Mouse (Mus musculus): ENCODE results near the gene Ghr. TPM values are rescaled to one million over a fixed set of nuclear protein-coding genes. Genes with fewer than 3 reads are reported as not detected.

Ghr gene
- polyA plus RNA-seq, 1 experiment: 3.8 TPM

DNA sequence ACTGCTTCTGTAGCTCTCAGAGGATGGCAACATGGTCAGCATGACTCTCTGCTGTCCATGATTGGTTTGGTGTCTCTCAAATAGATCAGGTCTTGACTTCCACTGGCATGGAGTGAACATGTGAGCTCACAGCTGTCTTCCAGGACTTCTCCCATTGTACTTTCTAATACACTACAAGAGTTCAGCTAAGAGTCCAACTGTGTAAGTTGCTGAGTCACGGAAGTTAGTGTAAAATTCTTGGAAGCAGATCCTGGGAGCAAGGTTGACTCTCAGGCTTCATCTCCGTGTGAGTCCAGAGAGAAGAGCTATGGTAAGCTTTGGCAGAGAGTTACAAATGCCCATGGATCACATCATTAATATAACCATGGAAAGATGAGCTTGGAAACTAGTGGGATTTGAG is 229.6 kb downstream of the Ghr start:
- Histone ChIP-seq H3K27me3 (ENCODE audit: control insufficient read depth, insufficient read depth, low read length) (no peaks in the 10 kb centered on the region), H3K4me3 (ENCODE audit: low read depth, low read length) (no peak overlapping the region), H3K27ac (ENCODE audit: insufficient read depth, low read depth, low read length) (no peak overlapping the region), H3K36me3 (ENCODE audit: control insufficient read depth, insufficient read depth, low read length) (no peaks in the 10 kb centered on the region), H3K4me1 (ENCODE audit: control insufficient read depth, insufficient read depth, insufficient read length, low read length) (0 out of 2 replicates have a peak, but pooled peaks cover 2% of the 10 kb centered on the region)
- WGBS: 65% methylated on average over 2 of the region's 2 CpGs
- TF ChIP-seq POLR2A (IDR thresholded peaks at IDR 0.05; ENCODE audit: low read depth, low read length) (no peak), CTCF (IDR thresholded peaks at IDR 0.05; ENCODE audit: extremely low read depth, insufficient read length, insufficient replicate concordance, low read depth, low read length) (no peak)

DNA sequence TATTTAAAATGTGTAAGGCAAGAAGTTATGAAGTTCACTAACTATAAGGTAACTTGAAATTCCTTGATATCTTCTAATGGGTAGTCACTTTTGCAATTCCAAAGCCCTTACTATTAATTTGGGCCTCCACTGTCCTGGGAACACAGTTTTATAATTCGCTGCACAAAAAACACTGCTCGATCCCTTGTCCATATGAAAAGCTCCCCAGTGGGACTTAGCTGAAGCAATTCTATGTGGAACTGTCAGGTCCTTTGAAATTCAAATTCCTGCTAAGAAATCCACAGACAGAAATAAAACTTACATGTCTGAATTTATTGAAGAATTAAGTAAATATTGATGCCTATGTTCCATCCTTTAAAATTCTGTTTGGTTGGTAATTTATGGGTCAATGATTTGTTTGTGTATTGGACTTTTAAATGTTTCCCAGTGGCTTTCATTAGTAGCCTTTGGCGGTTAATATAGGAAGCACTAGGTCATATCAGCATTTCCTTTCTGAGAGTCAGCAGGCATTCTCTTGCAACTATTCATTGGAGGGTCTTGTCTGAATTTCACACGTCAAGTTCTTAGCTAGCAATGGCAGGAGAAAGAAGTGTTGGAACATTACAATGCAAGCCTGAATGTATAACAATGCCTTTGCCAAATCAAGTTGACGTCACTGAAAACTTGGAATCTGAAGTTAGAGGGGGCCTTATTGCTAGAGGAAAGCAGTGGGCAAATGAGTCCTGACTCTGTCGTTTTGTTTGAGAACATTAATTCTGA is 233.8 kb downstream of the Ghr start:
- 84% methylated on average over 6 of the region's 6 CpGs for WGBS
- TF ChIP-seq POLR2A (IDR thresholded peaks at IDR 0.05; ENCODE audit: low read depth, low read length) (no peak), CTCF (IDR thresholded peaks at IDR 0.05; ENCODE audit: extremely low read depth, insufficient read length, insufficient replicate concordance, low read depth, low read length) (no peak)

DNA sequence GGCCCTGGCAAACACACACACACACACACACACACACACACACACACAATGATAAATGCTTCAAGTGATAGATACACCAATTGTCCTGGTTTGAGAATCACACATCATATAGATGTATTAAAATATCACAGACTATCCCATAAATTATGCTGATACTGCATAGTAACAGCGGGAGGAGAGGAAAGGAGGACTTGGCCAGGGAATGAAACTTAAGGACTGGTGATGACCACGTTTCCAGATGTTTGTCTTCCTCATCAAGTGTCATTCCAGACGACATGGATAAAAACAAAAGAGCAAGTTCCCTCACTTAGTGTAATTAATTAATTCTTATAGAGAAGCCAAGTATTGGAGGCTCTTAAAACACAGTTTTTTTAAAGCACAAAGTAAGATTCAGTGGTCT is 236.6 kb downstream of the Ghr start:
- Histone ChIP-seq H3K27me3 (ENCODE audit: control insufficient read depth, insufficient read depth, low read length) (no peaks in the 10 kb centered on the region), H3K4me1 (ENCODE audit: control insufficient read depth, insufficient read depth, insufficient read length, low read length) (no peaks in the 10 kb centered on the region), H3K27ac (ENCODE audit: insufficient read depth, low read depth, low read length) (no peak overlapping the region), H3K36me3 (ENCODE audit: control insufficient read depth, insufficient read depth, low read length) (no peaks in the 10 kb centered on the region), H3K4me3 (ENCODE audit: low read depth, low read length) (no peak overlapping the region)
- no peak for TF ChIP-seq CTCF (IDR thresholded peaks at IDR 0.05; ENCODE audit: extremely low read depth, insufficient read length, insufficient replicate concordance, low read depth, low read length)
- TF ChIP-seq POLR2A (IDR thresholded peaks at IDR 0.05; ENCODE audit: low read depth, low read length): no peak
- WGBS: 70% methylated on average over 3 of the region's 3 CpGs

More for the DNA sequence above, 233.8 kb downstream of the Ghr start:
- H3K4me1 ChIP-seq (ENCODE audit: control insufficient read depth, insufficient read depth, insufficient read length, low read length): no peaks in the 10 kb centered on the region
- H3K27ac ChIP-seq (ENCODE audit: insufficient read depth, low read depth, low read length): no peak overlapping the region
- no peaks in the 10 kb centered on the region for H3K27me3 ChIP-seq (ENCODE audit: control insufficient read depth, insufficient read depth, low read length)
- H3K4me3 ChIP-seq (ENCODE audit: low read depth, low read length): no peak overlapping the region
- H3K36me3 ChIP-seq (ENCODE audit: control insufficient read depth, insufficient read depth, low read length): no peaks in the 10 kb centered on the region

DNA sequence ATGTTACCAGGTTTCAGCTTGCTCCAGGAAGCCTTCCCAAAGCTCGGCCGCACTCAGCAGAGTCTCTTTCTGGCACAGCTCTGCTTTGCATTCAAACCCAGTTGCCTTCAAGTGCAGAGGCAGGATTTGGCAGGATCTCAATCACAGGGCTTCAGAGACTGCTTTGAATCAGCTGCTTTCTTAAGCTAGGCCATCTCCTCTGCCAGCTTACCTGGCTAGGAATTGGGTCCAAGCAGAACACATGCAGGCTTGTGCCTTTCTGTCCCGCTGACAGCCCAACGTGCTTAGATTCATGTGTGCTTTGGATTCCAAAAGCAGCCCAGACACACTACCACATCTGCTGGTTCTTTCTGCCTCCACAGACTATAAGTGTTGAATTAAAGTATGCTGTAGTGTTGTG is 238.7 kb downstream of the Ghr start:
- H3K27me3 ChIP-seq (ENCODE audit: control insufficient read depth, insufficient read depth, low read length): no peaks in the 10 kb centered on the region
- H3K27ac ChIP-seq (ENCODE audit: insufficient read depth, low read depth, low read length): no peak overlapping the region
- TF ChIP-seq CTCF (IDR thresholded peaks at IDR 0.05; ENCODE audit: extremely low read depth, insufficient read length, insufficient replicate concordance, low read depth, low read length) (no peak), POLR2A (IDR thresholded peaks at IDR 0.05; ENCODE audit: low read depth, low read length) (no peak)
- H3K4me3 ChIP-seq (ENCODE audit: low read depth, low read length): no peak overlapping the region
- 86% methylated on average over 4 of the region's 4 CpGs for WGBS
- no peaks in the 10 kb centered on the region for H3K4me1 ChIP-seq (ENCODE audit: control insufficient read depth, insufficient read depth, insufficient read length, low read length)
- H3K36me3 ChIP-seq (ENCODE audit: control insufficient read depth, insufficient read depth, low read length): no peaks in the 10 kb centered on the region

DNA sequence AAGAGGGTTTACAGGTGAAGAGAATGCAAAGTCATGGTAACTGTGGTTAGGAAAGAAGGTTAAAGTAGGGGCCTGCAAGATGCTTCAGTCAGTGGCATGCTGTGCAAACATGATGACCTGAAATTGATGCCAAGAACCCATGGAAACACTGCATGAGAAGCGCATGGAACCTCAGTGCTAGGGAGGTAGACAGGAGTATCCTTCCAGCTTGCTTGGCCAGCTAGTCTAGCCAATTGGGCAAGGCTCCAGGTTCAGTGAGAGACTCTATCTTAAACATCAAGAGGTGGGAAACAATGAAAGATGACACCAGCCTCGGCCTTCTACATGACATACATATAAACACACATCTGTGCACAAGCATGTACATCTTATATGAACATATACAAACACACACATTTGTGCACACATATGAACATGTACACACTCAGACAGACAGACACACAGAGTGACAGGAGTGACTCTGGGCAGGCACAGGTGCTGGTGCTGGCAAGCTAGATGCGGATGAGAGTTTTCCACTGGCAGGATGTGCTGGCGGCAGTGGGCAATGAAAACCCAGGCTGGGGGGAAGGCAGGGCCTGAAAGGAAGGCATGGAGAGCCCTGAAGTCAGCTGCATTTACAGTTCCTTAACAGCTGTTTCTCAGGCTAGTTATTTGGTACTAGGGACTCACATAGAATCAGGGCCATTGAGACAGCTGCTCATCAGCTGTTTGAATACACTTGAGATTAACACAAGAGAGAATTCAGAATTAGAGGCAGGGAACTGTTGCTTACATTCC is 241.3 kb downstream of the Ghr start:
- WGBS: 82% methylated on average over 4 of the region's 4 CpGs
- no peak for TF ChIP-seq CTCF (IDR thresholded peaks at IDR 0.05; ENCODE audit: extremely low read depth, insufficient read length, insufficient replicate concordance, low read depth, low read length)
- TF ChIP-seq POLR2A (IDR thresholded peaks at IDR 0.05; ENCODE audit: low read depth, low read length): no peak

DNA sequence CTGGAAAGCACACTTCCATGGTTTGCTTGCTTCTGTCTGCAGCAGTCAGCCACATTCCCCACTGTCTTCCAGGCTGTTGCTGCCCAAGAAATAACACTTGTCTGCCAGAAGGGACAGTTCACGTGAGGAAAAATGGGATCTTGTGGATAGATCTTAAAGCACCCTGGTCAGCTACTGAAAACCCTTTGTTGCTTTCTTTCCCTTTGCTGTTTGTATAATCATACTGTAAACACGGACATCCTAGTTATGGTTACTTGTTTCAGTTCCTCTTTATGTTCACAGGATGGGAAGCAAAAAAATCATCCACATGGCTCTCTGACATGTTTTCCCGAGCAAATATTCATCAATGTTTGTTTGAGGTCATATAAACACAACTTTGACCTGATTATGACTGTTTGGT is 243.4 kb downstream of the Ghr start:
- Histone ChIP-seq H3K4me1 (ENCODE audit: control insufficient read depth, insufficient read depth, insufficient read length, low read length) (no peaks in the 10 kb centered on the region), H3K27me3 (ENCODE audit: control insufficient read depth, insufficient read depth, low read length) (no peaks in the 10 kb centered on the region), H3K27ac (ENCODE audit: insufficient read depth, low read depth, low read length) (no peak overlapping the region), H3K36me3 (ENCODE audit: control insufficient read depth, insufficient read depth, low read length) (no peaks in the 10 kb centered on the region), H3K4me3 (ENCODE audit: low read depth, low read length) (no peak overlapping the region)
- TF ChIP-seq POLR2A (IDR thresholded peaks at IDR 0.05; ENCODE audit: low read depth, low read length): no peak
- TF ChIP-seq CTCF (IDR thresholded peaks at IDR 0.05; ENCODE audit: extremely low read depth, insufficient read length, insufficient replicate concordance, low read depth, low read length): no peak
- WGBS: 71% methylated on average over 3 of the region's 3 CpGs

More for the DNA sequence above, 241.3 kb downstream of the Ghr start:
- Histone ChIP-seq H3K4me3 (ENCODE audit: low read depth, low read length) (no peak overlapping the region), H3K27me3 (ENCODE audit: control insufficient read depth, insufficient read depth, low read length) (no peaks in the 10 kb centered on the region), H3K36me3 (ENCODE audit: control insufficient read depth, insufficient read depth, low read length) (no peaks in the 10 kb centered on the region), H3K27ac (ENCODE audit: insufficient read depth, low read depth, low read length) (no peak overlapping the region), H3K4me1 (ENCODE audit: control insufficient read depth, insufficient read depth, insufficient read length, low read length) (no peaks in the 10 kb centered on the region)

DNA sequence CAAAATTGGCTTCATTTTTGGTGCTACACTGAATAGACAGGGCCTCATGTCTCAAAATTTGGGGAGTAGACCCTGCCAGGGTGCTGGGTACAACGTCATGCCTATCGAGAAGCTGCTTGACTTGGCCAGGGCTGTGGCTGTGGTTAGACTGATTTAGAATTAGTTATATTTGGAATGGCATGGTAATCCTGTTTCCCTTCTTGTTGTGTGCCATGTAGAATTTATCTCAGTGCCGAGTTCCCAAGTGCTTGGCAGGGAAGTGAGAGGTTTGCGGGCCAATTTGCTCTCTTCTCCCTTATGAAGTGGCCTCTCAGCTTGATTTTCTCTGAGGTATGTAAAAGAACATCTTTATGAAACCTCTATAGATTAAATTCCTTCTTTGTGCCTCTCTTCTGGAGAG is 250.8 kb downstream of the Ghr start:
- no peak overlapping the region for H3K27ac ChIP-seq (ENCODE audit: insufficient read depth, low read depth, low read length)
- 0 out of 2 replicates have a peak, but pooled peaks cover 1% of the 10 kb centered on the region for H3K36me3 ChIP-seq (ENCODE audit: control insufficient read depth, insufficient read depth, low read length)
- no peak overlapping the region for H3K4me3 ChIP-seq (ENCODE audit: low read depth, low read length)
- 87% methylated on average over 4 of the region's 4 CpGs for WGBS
- no peaks in the 10 kb centered on the region for H3K27me3 ChIP-seq (ENCODE audit: control insufficient read depth, insufficient read depth, low read length)
- TF ChIP-seq CTCF (IDR thresholded peaks at IDR 0.05; ENCODE audit: extremely low read depth, insufficient read length, insufficient replicate concordance, low read depth, low read length) (no peak), POLR2A (IDR thresholded peaks at IDR 0.05; ENCODE audit: low read depth, low read length) (no peak)
- H3K4me1 ChIP-seq (ENCODE audit: control insufficient read depth, insufficient read depth, insufficient read length, low read length): no peaks in the 10 kb centered on the region

All from small intestine, adult 2 months (tissue).